Mouse (Mus musculus): ENCODE measurements around the gene Ccp110. TPM values are rescaled to one million over a fixed set of nuclear protein-coding genes. Genes with fewer than 3 reads are reported as not detected.

Gene Ccp110
- 8.1 TPM for polyA plus RNA-seq (2014; fragmentation: Illumina TruSeq; extraction: RNeasy Lipid Tissue Mini Kit (QIAGEN cat#74804); ENCODE audit: insufficient read depth, low read depth, low replicate concordance)

GRCm38 (mm10) chr7:118712228-118713173 lies at the start of gene Ccp110:
TSS of gene Ccp110 (plus strand) at chr7:118712552.

GRCm38 (mm10) chr7:118705101-118705961 lies 7.0 kb upstream of the Ccp110 start, which contains the start of gene Gde1:
TSS of gene Gde1 (minus strand) at chr7:118705778.

GRCm38 (mm10) chr7:118739975-118740531 lies 27.7 kb downstream of the Ccp110 start, which contains the start of gene Vps35l:
TSS of gene Vps35l (plus strand) at chr7:118740226.

Other genes with a start within 250 kb of the Ccp110 start
- gene Itpripl2, start 220.6 kb upstream of the Ccp110 start, polyA plus RNA-seq (2014; fragmentation: Illumina TruSeq; extraction: RNeasy Lipid Tissue Mini Kit (QIAGEN cat#74804); ENCODE audit: insufficient read depth, low read depth, low replicate concordance), result 27.8 TPM
- 31.3 TPM for gene Coq7, start 179.2 kb upstream of the Ccp110 start, polyA plus RNA-seq (2014; fragmentation: Illumina TruSeq; extraction: RNeasy Lipid Tissue Mini Kit (QIAGEN cat#74804); ENCODE audit: insufficient read depth, low read depth, low replicate concordance)
- 0.28 TPM for gene Tmc7, start 127.8 kb upstream of the Ccp110 start, polyA plus RNA-seq (2014; fragmentation: Illumina TruSeq; extraction: RNeasy Lipid Tissue Mini Kit (QIAGEN cat#74804); ENCODE audit: insufficient read depth, low read depth, low replicate concordance)
- gene Tmc5, start 115.3 kb upstream of the Ccp110 start, polyA plus RNA-seq (2014; fragmentation: Illumina TruSeq; extraction: RNeasy Lipid Tissue Mini Kit (QIAGEN cat#74804); ENCODE audit: insufficient read depth, low read depth, low replicate concordance), result 0.42 TPM
- 113 TPM for gene Gde1, start 6.8 kb upstream of the Ccp110 start, polyA plus RNA-seq (2014; fragmentation: Illumina TruSeq; extraction: RNeasy Lipid Tissue Mini Kit (QIAGEN cat#74804); ENCODE audit: insufficient read depth, low read depth, low replicate concordance)
- gene Vps35l, start 27.7 kb downstream of the Ccp110 start, polyA plus RNA-seq (2014; fragmentation: Illumina TruSeq; extraction: RNeasy Lipid Tissue Mini Kit (QIAGEN cat#74804); ENCODE audit: insufficient read depth, low read depth, low replicate concordance), result 24.0 TPM
- 3.4 TPM for gene Iqck, start 143.2 kb downstream of the Ccp110 start, polyA plus RNA-seq (2014; fragmentation: Illumina TruSeq; extraction: RNeasy Lipid Tissue Mini Kit (QIAGEN cat#74804); ENCODE audit: insufficient read depth, low read depth, low replicate concordance)
- gene Knop1, start 143.7 kb downstream of the Ccp110 start, polyA plus RNA-seq (2014; fragmentation: Illumina TruSeq; extraction: RNeasy Lipid Tissue Mini Kit (QIAGEN cat#74804); ENCODE audit: insufficient read depth, low read depth, low replicate concordance), result 8.2 TPM

Data from lung, adult 10 weeks (tissue).